Mouse (Mus musculus) intestine, embryonic 15.5 days (tissue): ENCODE data around the gene AW011738. TPM values are rescaled to one million over a fixed set of nuclear protein-coding genes. Genes with fewer than 3 reads are reported as not detected.

Experiments used
- ATAC-seq: fragments of 200-750 bp; cut with Nextera tagmentation; 2 replicates; pipeline ENCODE4 v1.8.0; 2017; ENCODE audit warnings: moderate TSS enrichment, moderate library complexity
- H3K27ac ChIP-seq: fragments of 300-500 bp; sonication (generic); 2 replicates; pipeline ENCODE4 v1.5.1; 2015; ENCODE audit warnings: mild to moderate bottlenecking, inconsistent platforms
- H3K27me3 ChIP-seq: fragments of 300-500 bp; sonication (generic); replicated peaks from 2 replicates; pipeline ENCODE4 v1.6.1; 2015; ENCODE audit warnings: inconsistent platforms
- H3K36me3 ChIP-seq: fragments of 300-500 bp; sonication (generic); 2 replicates; pipeline ENCODE4 v1.6.1; 2015; ENCODE audit warnings: inconsistent platforms
- H3K4me1 ChIP-seq: fragments of 300-500 bp; sonication (generic); replicated peaks from 2 replicates; pipeline ENCODE4 v1.6.1; 2015; ENCODE audit warnings: inconsistent platforms
- H3K4me2 ChIP-seq: fragments of 300-500 bp; sonication (generic); replicated peaks from 2 replicates; pipeline ENCODE4 v1.6.1; 2015; ENCODE audit warnings: mild to moderate bottlenecking, inconsistent platforms
- H3K4me3 ChIP-seq: fragments of 300-500 bp; sonication (generic); replicated peaks from 2 replicates; pipeline ENCODE4 v1.5.1; 2015; ENCODE audit warnings: inconsistent platforms
- H3K9ac ChIP-seq: fragments of 300-500 bp; sonication (generic); 2 replicates; pipeline ENCODE4 v1.6.1; 2015; ENCODE audit warnings: inconsistent platforms
- H3K9me3 ChIP-seq: fragments of 300-500 bp; sonication (generic); 2 replicates; pipeline ENCODE4 v1.6.1; 2016; ENCODE audit warnings: inconsistent platforms
- WGBS: fragments of 180-500 bp; shearing (Covaris S2); methylation state at CpG from one replicate; pipeline ENCODE4 v1.1.7; 2015; 5-methylcytosine and 5-hydroxymethylcytosine counted together
- polyA plus RNA-seq: library from polyadenylated mRNA; unstranded; fragments of >200 nt; fragmentation: Nextera tagmentation; extraction: Ambion mirVana; gene quantifications from 2 replicates; pipeline ENCODE4 v1.2.1, GENCODE M21; 2015

Gene AW011738
- polyA plus RNA-seq, 1 experiment from 2014 or later = 2.1 TPM

DNA sequence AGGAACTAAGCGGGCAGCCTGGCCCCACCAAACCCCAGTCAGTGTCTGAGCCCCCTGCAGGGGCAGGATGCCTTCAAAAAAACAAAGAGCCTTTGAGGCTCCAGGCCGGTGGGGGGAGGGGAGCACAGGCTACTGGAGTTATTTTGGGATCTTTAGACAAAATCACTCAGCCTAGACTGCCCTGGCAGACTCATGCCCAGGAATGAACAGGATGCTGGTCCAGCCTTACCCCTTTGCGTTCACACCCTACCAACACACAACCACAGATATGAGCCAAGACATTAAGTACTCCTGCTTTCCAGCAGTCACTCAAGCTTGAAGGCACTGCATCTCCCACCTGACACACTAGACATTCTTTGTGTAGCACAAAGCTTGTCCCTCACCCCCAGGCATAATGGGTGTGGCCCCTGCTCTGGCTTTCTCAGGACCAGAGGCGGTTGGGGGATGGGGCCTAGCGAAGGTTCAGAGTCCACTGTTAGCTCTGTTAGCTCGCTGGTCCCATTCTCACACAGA, 14.2 kb upstream of the AW011738 start:
- no peak overlapping the region for H3K4me3 ChIP-seq
- H3K9me3 ChIP-seq = no peaks in the 10 kb centered on the region
- H3K36me3 ChIP-seq = peaks cover 19% of the 10 kb centered on the region
- peak overlapping the region; percentile 36; the same call in 1 of the 2 replicates for H3K4me2 ChIP-seq
- 37% methylated on average over 6 of the region's 6 CpGs for WGBS
- H3K27me3 ChIP-seq = no peaks in the 10 kb centered on the region
- H3K4me1 ChIP-seq = peaks cover 58% of the 10 kb centered on the region
- H3K9ac ChIP-seq = no peak overlapping the region
- peak; percentile 75 for ATAC-seq
- H3K27ac ChIP-seq = peak overlapping the region; percentile 49; the same call in 1 of the 2 replicates

DNA sequence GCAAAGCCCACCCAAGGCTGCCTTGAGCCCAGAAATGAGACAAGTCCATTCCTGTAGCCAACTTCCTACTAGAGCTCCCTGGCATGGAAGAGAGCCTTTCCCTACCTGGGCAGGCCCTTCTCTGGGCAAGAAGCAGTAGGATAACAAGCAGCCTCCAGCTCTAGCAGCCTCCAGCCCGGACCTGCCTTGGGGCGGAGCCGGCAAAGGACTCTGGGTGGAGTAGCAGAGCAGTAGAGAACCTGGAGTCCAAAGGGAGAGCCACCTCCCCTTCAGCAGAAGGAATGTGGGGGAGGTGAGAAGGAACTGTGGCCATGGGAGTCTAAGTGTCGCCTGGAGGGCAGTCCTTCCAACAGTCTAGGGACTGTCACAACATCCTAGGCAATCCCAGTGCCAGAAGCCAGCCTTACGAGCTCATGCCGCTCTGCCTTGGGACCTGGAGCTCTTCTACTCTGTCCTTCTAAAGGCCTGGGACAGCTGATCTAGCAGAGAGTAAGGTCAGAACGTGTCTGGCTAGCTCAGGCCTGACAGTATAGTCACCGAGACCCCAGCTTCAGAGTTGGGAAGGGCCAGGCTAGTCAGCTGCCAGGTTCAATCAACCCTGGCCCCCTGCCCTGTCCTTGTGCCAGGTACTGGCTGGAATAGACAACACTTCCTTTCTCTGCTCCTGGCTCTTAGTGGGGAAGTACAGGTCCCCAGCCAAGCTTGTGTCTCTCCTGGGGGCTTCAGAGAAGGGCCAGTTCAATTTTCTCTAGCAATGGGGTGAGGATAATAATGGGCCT, 10.5 kb upstream of the AW011738 start:
- no peak overlapping the region for H3K9ac ChIP-seq
- 39% methylated on average over 8 of the region's 8 CpGs for WGBS
- H3K4me2 ChIP-seq = peak overlapping the region; percentile 91
- no peak overlapping the region for H3K4me3 ChIP-seq
- no peaks in the 10 kb centered on the region for H3K27me3 ChIP-seq
- peak; percentile 65 for ATAC-seq
- peak overlapping the region; percentile 74 for H3K27ac ChIP-seq
- peaks cover 66% of the 10 kb centered on the region for H3K4me1 ChIP-seq
- no peaks in the 10 kb centered on the region for H3K9me3 ChIP-seq
- H3K36me3 ChIP-seq = 0 out of 2 replicates have a peak, but pooled peaks cover 7% of the 10 kb centered on the region

DNA sequence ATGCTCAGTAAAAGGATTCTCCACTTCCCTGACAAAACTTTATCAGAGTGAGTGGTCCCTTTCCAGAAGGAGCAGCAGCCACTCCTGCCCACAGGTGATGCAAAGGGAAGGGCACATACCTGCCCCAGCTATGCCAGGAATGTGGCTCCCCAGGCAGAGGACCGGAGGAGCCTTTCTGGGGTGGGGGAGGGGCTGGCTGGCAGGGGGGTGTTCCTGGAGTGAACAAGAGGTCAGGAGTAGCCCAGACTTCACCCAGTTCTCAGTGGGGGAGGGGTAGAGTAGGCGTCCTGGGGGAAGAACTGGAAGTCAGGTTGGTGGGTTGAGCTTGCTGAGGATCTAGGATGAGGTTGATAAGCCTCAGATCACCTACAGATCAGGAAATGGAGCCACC, 9.9 kb upstream of the AW011738 start:
- Histone ChIP-seq H3K9ac (no peak overlapping the region; the same call in 1 of the 2 replicates), H3K4me1 (peaks cover 61% of the 10 kb centered on the region), H3K4me2 (peak overlapping the region; percentile 91; the same call in 1 of the 2 replicates), H3K27ac (peak overlapping the region; percentile 74), H3K36me3 (0 out of 2 replicates have a peak, but pooled peaks cover 7% of the 10 kb centered on the region), H3K27me3 (no peaks in the 10 kb centered on the region), H3K9me3 (no peaks in the 10 kb centered on the region), H3K4me3 (no peak overlapping the region)
- ATAC-seq = no peak
- WGBS = 26% methylated on average over 2 of the region's 2 CpGs

DNA sequence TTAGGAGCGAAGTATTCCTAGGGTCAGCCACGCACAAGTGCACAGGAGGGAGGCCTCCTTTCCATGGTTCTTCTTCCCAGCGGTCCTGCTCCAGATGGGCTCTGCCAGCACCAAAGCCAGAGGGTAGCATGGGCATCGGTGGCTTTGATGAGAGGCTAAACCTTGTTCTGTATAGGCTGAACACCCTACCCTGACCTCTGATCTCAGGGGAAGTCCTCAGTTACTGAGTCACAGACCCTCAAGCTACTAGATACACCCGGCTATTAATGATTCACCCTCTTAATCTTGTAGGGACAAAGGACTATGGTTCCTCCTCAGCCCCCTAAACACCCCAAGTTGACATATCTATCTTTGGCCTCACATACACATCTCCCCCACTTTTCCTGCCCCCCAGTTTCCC, 9.2 kb upstream of the AW011738 start:
- peaks cover 56% of the 10 kb centered on the region for H3K4me1 ChIP-seq
- H3K4me2 ChIP-seq = peak overlapping the region; percentile 91
- 0 out of 2 replicates have a peak, but pooled peaks cover 7% of the 10 kb centered on the region for H3K36me3 ChIP-seq
- peak overlapping the region; percentile 44; the same call in 1 of the 2 replicates for H3K27ac ChIP-seq
- no peaks in the 10 kb centered on the region for H3K27me3 ChIP-seq
- 56% methylated on average over 5 of the region's 5 CpGs for WGBS
- H3K9ac ChIP-seq = no peak overlapping the region; the same call in 1 of the 2 replicates
- no peak overlapping the region for H3K4me3 ChIP-seq
- no peak for ATAC-seq
- no peaks in the 10 kb centered on the region for H3K9me3 ChIP-seq

DNA sequence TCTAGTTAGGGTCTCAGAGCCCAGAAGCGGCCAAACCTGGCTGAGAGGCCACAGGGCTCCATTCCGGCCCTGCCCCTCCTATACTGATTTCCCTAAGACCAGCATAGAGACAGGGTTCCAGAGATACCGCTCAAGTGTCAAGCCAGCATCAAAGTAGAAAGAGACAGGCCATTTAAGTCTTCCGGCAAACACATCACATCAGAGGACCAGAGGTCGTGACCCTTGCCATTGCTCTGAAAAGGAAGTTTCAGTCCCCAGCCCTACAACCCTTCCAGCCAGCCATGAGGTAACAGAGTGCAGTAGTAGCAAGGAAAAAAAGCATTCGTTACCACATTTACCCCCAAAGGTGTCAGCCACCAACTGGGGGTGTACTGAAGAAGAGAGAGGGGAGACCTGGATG, 8.8 kb upstream of the AW011738 start:
- no peak overlapping the region for H3K4me3 ChIP-seq
- H3K4me2 ChIP-seq = peak overlapping the region; percentile 91
- no peaks in the 10 kb centered on the region for H3K27me3 ChIP-seq
- H3K36me3 ChIP-seq = 0 out of 2 replicates have a peak, but pooled peaks cover 7% of the 10 kb centered on the region
- 45% methylated on average over 6 of the region's 6 CpGs for WGBS
- H3K4me1 ChIP-seq = peaks cover 51% of the 10 kb centered on the region
- H3K27ac ChIP-seq = peak overlapping the region; percentile 44; the same call in 1 of the 2 replicates
- H3K9ac ChIP-seq = no peak overlapping the region; the same call in 1 of the 2 replicates
- no peaks in the 10 kb centered on the region for H3K9me3 ChIP-seq
- ATAC-seq = no peak

DNA sequence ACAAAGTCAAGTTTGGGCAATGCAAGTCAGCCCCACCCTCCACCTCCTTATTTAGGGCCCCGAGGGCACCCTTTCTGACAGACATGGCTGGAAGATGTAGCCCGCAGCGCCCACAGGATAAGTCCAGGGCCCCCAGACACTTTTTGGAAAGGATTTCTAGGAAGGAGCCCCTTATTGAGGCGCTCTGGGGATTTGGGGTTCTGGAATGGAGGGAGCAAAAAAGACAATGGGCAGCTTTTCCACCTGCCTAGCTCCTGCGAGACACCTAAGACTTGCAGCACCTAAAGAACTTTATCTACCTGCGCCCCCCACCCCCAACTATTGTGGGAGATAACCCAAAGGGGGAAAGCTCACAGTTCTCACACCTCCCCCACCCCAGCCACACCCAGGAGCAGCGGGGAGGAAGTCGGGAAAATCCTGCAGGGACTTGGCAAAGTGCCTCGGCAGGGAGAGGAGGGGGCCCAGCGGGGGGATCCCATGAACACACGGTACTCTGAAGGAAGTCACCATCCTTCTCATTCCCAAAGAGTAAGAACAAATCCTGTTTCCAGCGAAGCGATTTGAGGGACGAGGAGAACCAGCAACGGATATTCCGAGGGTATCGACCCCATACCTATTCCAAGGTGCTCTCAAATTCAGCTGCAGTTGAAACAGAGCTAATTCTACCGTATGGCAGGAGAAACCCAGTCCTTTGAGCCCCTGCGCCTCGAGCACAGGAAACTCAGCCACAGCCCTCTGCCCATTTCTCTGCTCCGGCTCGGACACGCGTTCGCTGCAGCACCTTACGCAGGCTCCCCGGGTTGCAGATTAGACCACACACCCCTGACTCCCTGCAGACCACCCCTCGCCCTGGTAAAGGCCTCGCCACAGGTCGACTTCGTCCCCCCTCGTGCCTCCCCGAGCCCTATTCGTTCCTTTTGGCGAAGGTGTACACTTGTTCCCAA, 6.9 kb upstream of the AW011738 start:
- Histone ChIP-seq H3K4me3 (peak overlapping the region; percentile 93), H3K4me1 (peaks cover 44% of the 10 kb centered on the region), H3K4me2 (peak overlapping the region; percentile 91), H3K27me3 (no peaks in the 10 kb centered on the region), H3K9ac (peak overlapping the region; percentile 89), H3K9me3 (no peaks in the 10 kb centered on the region), H3K27ac (peak overlapping the region; percentile 68), H3K36me3 (0 out of 2 replicates have a peak, but pooled peaks cover 7% of the 10 kb centered on the region)
- 3% methylated on average over 35 of the region's 35 CpGs for whole genome bisulfite sequencing
- no peak for ATAC-seq

DNA sequence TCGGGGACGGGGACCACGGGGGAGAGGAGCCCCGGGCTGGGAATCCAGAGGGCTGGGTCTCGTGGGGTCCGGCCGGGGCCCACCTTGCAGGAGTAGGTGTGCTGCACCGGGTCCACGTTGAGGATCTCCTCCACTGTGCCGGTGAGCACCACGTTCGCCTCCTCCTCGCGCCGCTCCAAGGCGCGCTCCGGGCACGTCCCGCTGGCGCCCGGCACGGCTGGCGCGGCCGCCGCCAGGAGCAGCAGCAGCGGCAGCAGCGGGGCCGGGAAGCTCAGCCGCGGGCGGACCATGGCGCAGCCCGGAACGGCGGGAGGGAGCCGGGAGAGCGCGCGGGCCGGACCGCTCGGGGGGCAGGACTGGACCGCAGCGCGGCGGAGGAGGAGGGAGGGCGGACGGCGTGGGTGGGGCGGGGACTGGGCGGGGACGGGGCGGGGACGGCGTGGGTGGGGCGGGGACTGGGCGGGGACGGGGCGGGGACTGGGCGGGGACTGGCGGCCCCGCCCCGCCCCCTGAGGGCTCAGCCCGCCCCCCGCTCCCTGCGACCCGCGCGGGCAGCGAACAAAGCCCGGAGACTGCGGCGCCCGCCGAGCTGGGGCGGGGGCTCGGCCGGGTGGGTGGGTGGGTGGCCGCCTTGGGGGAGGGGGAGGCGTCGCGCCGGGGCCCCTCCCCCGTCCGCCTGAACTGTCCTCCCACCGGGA, 5.8 kb upstream of the AW011738 start, which contains the start of gene Agrn:
Gene Agrn, minus strand, starts transcription at position 358 of the 698 bp plus-strand sequence.
- H3K27me3 ChIP-seq = peaks cover 1% of the 10 kb centered on the region; the same call in 1 of the 2 replicates
- ATAC-seq = peak; percentile 87

DNA sequence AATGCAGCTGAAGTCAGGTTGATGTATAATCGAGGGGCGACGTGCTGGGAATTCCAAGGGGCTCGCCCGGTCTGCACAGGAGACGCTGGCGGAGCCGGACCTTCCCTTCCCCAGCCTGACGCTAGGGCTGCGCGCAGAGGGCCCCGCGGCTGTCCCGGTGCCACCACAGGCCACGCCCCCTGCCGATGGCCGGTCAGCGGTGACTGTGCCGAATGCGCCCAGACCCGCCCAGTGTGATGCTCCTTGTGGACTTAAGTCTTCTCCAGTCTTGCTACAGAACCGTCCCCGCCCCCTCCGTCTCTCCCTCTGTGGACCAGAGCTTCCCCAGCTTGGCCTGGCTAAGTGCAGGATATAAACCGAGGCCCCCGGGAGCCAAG, 5.3 kb upstream of the AW011738 start:
- peak; percentile 92 for ATAC-seq
- Histone ChIP-seq H3K4me2 (peak overlapping the region; percentile 75), H3K9me3 (no peaks in the 10 kb centered on the region), H3K27ac (peak overlapping the region; percentile 96), H3K36me3 (no peaks in the 10 kb centered on the region), H3K4me1 (peaks cover 35% of the 10 kb centered on the region), H3K9ac (peak overlapping the region; percentile 56), H3K4me3 (peak overlapping the region; percentile 93), H3K27me3 (peaks cover 4% of the 10 kb centered on the region; the same call in 1 of the 2 replicates)
- under 1% methylated on average over 26 of the region's 26 CpGs for WGBS

More for the DNA sequence above, 5.8 kb upstream of the AW011738 start, which contains the start of gene Agrn:
- H3K27ac ChIP-seq = peak within 1 kb of the TSS; percentile 96
- WGBS = 1% methylated on average over 39 of the region's 88 CpGs
- peaks cover 41% of the 10 kb centered on the region for H3K4me1 ChIP-seq
- H3K9me3 ChIP-seq = no peaks in the 10 kb centered on the region
- H3K36me3 ChIP-seq = 0 out of 2 replicates have a peak, but pooled peaks cover 2% of the 10 kb centered on the region
- peak within 1 kb of the TSS; percentile 89 for H3K9ac ChIP-seq
- H3K4me3 ChIP-seq = peak within 1 kb of the TSS; percentile 93
- H3K4me2 ChIP-seq = peak within 1 kb of the TSS; percentile 91

DNA sequence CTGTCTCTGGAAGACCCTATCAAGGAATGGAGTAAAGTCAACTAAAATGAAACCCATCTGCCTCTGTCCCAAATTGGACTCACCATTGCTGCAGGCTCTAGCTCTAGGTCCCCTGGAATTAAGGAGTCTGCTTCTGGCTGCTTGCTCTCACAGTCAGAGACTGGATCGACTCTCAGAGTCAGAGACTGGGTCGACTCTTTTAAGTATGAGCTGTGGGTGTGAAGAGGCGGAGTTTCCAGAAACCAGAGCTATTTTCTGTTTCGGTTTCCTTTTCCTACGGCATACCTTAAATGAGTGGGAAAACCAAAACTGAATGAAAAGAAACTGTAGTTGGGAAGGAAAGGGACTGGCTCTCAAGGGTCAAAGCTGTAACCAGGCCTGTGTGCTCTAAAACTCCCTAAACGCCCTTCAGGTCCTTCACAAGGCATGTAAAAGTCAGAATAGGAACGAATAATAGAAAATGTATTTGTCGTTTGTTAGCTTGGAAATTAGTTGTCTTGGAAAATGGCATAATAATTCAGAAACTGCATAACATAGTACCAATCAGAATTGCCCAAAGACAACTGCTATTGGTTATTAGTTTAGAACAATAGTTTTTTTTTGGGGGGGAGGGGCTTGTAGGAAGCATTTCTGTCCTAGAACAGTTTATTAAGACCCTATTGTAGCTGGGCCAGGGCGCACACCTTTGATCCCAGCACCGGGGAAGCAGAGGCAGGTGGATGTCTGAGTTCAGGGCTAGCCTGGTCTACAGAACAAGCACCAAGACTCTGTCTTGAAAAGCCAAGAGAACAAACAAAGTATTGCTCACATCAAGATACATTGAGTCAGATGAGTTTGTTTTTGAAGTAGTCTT, 2.3 kb upstream of the AW011738 start, which contains the start of gene Isg15:
Gene Isg15, minus strand, starts transcription at position 196 of the 853 bp plus-strand sequence.
- no peaks in the 10 kb centered on the region for H3K36me3 ChIP-seq
- peaks cover 13% of the 10 kb centered on the region; the same call in 1 of the 2 replicates for H3K27me3 ChIP-seq
- H3K4me2 ChIP-seq = peak within 1 kb of the TSS; percentile 24; the same call in 1 of the 2 replicates
- no peaks in the 10 kb centered on the region for H3K9me3 ChIP-seq
- ATAC-seq = no peak
- H3K4me3 ChIP-seq = no peak within 1 kb of the TSS
- peaks cover 7% of the 10 kb centered on the region for H3K4me1 ChIP-seq
- H3K9ac ChIP-seq = no peak within 1 kb of the TSS
- WGBS = 55% methylated on average over 10 of the region's 10 CpGs
- no peak within 1 kb of the TSS for H3K27ac ChIP-seq

DNA sequence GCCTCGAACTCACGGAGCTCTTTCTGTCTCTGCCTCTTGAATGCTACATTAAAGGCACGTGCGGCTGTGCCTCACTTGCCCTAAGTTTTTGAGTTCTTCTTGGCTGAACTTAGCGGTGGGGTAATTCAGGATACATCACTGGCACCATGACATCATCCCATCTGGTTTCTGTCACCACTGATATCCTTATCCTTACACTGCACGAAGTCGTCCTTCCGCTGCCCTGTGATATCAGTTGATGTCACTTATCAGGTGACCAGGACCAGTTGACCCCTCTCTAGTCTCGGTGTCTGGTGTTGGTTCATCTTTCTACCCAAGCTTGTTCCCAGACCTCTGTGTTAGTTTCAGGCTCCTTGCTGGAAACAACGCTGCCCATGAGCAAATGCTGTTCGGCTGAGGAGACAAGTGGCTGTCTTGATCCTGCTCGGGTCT, 626 bp upstream of the AW011738 start:
- H3K9me3 ChIP-seq = no peaks in the 10 kb centered on the region
- H3K4me3 ChIP-seq = peak overlapping the region; percentile 54
- ATAC-seq = no peak
- H3K4me2 ChIP-seq = peak overlapping the region; percentile 94
- H3K27ac ChIP-seq = no peak overlapping the region
- H3K27me3 ChIP-seq = peaks cover 13% of the 10 kb centered on the region; the same call in 1 of the 2 replicates
- H3K9ac ChIP-seq = no peak overlapping the region
- WGBS = 31% methylated on average over 12 of the region's 12 CpGs
- H3K36me3 ChIP-seq = no peaks in the 10 kb centered on the region
- no peaks in the 10 kb centered on the region; the same call in 1 of the 2 replicates for H3K4me1 ChIP-seq
